Mouse (Mus musculus): Measurements from ENCODE around the gene Nppb. TPM values are rescaled to one million over a fixed set of nuclear protein-coding genes. Genes with fewer than 3 reads are reported as not detected.

Gene Nppb
- total RNA-seq, 2 experiments from 2014 or later, result not detected

DNA sequence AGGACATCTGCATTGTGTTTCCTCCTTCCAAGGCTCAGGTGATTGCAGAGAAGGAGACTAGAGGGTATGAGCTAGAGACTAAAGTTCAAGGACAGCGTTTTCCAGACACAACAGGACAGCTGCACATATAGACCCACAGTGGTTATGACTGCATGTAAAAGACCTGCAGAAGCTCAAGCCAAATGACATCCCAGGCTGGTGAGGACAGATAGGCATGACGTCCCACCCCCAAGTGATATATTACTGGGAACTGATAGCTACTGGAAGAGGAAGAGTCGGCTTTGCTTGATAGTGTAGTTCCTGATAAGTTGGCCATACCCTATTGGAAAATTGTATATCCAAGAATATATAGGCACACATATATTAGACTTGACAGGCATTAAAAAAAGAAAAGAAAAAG, 9.4 kb upstream of the Nppb start:
- DNase-seq (ENCODE audit: low spot score in 2 of 2), result no peak

DNA sequence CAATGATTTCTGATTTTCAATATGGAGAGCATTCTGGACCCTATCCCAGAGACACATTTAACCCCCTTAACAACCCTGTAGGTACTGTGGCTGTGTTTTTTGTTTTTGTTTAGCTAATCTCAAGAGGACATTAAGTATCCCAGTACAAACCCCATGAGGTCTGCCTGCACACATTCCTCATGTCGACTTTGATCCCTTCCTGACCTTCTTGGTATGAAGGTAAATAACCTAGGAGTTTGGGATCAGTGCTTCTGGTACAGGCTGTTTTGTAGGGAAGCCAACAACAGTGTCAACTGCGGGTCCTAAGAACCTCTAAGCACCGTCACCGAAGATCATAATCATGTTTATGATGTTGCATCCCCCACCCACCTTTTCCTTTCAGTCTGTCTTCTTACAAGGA, 7.9 kb upstream of the Nppb start:
- DNase-seq (ENCODE audit: low spot score in 2 of 2), result no peak

DNA sequence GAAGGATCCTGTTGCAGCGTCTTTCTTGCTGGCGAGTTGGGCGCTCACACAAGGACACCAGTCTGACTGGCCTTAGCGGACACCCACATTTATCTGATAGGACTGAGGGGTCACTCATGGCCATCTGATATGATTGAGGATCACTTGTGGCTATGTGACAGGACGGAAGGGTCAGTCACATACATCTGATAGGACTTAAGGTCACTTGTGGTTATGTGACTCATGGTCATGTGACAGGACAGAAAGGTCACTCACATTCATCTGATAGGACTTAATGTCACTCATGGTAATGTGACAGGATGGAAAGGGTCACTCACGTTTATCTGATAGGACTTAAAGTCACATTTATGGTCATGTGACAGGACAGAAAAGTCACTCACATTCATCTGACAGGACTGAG, 7.2 kb upstream of the Nppb start:
- no peak for DNase-seq (ENCODE audit: low spot score in 2 of 2)

DNA sequence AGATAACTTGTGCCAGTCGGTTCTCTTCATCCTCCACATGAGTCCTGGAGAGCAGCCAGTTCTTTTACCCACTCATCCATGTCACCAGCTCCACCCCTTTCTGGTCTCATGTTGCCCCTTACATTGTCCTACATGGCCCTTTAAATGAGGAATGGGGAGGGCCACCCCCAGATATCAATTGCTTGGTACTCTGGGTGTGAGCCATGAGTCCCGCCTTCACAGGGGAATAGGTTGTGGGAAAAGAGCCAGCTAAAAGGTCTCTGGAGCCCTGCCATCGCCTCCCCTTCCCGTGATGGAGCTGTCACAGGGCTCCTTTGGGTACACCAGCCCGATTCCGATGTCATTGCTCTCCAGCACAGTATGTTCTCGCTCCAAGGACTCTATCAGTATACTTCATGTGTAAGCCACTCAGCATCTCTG, 6.1 kb upstream of the Nppb start:
- DNase-seq (ENCODE audit: low spot score in 2 of 2), result no peak

DNA sequence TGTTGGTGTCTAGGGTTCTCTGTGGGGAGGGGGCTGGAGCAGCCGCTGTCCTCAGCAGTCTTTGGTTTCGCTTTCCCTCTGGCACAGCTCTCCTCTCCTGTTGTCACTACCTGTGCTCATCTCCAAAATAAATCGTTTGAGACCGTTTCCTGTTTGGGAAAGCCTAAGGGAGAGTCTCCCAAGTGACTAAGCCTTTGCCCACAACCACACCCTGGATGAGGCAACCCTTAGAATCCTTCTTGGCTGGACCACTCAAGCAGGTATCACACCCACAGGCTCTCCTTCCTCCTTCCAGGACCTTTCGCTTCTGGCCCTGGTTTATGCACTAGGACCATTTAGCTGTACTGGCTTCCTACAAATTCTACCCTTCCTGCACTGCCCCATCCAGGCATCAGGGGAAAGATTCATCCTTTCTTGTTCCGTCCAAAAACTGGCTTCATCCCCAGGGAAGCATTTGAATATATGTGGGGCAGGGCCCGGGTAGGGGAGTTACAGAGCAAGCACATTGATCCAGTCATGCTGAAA, 8.0 kb downstream of the Nppb start:
- no peak for DNase-seq (ENCODE audit: low spot score in 2 of 2)

DNA sequence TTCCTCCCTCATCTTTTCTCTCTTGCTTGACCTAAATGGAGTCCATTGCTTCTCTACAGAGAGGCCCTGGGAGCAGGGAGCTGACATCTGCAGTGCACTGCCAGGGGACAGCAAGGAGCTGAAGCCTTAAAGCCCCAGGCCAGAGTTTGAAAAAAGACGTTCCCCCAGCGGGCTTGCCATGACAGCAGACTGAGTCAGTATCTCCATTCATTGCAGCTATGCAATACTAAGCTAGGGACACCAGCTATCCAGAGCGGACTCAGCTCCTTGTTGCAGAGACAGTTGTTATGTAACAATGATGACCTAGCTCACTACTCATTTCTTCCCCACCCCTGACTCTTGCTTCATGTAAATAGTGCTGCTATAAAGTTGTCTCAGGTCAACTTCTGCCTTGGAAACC, 9.7 kb downstream of the Nppb start:
- DNase-seq (ENCODE audit: low spot score in 2 of 2), result no peak

DNA sequence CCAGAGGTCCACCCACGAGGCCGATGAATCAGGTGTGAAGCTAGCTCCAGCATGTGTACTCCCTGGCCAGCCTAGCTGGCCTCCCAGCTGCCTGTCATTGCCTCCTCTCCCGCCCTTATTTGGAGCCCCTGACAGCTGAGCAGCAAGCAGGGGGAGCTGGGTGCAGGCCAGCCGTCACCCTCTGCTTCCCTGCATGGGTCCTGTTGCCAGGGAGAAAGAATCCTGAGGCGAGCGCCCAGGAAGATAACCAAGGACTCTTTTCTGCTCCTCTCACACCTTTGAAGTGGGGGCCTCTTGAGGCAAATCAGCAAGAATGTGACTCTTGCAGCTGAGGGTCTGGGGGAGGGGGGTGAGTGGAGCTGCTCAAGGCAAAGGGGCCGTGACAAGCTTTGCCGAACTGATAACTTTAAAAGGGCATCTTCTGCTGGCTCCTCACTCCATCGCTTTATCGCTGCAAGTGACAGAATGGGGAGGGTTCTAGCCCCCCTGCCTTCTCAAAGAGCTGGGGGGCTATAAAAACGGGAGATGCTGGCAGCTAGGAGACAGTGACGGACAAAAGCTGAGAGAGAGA, 14.7 kb downstream of the Nppb start, which contains the start of gene Nppa:
Gene Nppa (plus strand): TSS at position 521 of the 571 bp plus-strand sequence.
- DNase-seq (ENCODE audit: low spot score in 2 of 2), result peak; percentile 41 to 55

DNA sequence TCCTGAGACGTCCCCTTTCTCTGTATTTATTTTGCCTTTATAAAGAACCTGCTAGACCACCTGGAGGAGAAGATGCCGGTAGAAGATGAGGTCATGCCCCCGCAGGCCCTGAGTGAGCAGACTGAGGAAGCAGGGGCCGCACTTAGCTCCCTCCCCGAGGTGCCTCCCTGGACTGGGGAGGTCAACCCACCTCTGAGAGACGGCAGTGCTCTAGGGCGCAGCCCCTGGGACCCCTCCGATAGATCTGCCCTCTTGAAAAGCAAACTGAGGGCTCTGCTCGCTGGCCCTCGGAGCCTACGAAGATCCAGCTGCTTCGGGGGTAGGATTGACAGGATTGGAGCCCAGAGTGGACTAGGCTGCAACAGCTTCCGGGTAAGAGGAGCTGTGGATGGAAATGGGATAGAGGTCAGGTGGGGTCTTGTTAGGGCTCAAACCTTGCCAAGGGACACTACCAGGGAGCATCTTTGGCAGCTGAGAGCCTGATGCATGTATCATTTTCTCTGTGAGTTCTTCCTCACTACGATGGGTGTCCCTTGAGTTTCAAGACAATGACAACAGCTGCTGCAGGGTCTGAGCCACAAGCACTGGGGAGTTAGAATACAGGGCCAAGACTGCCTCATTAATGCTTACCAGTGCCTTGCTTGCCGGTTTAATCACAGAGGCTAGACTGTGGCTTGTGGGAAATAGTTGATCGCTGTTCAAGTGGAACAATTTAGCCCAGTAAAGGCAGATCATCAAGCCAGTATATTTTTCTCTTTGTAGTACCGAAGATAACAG, 15.6 kb downstream of the Nppb start:
- no peak for DNase-seq (ENCODE audit: low spot score in 2 of 2)

DNA sequence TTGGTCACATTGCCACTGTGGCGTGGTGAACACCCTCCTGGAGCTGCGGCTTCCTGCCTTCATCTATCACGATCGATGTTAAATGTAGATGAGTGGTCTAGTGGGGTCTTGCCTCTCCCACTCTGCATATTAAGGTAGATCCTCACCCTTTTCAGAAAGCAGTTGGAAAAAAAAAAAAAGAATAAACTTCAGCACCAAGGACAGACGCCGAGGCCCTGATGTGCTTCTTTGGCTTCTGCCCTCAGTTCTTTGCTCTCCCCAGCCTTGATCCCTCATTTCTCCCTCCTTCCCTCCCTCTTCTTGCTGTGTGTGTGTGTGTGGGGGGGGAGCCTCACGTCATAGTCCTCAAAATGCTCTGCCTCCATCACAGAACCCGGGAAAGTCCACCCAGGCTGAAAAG, 16.3 kb downstream of the Nppb start:
- DNase-seq (ENCODE audit: low spot score in 2 of 2), result no peak

DNA sequence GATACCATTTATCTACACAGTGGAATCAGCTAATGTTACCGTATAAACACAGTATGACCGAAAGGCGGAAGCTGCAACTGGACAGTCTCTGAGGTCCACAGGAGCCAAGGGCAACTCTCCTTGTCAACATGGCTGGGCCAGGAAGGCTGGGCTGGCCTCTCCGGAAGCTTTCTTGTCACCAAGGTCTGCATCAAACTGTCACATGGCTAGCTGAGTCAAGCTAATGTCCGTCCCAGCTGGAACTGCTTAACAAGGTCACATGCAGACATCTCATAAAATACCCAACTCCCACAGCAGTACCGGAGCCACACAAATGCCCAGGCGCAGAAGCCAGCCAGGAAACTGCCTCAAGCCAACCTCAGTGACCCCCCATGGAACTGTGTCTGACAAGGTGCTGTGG, 18.8 kb downstream of the Nppb start:
- DNase-seq (ENCODE audit: low spot score in 2 of 2), result no peak

DNA sequence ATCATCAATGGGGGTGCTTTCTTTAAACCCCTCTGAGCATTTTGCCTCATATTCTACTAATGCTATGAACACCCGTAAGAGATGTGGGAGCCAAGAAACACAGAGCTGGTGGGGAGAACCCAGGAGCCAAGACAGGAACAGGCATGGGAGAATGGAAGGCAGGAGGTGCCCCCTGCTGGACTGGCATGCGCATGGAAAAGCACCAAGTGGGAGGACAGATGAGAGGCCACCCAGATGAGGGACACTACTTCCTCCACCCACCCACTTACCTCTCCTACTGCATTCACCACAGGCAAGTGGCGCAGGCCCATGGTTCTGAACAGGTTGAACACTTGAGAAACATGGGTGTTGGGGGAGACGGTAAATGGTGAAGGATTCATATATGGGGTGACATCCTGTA, 22.8 kb downstream of the Nppb start:
- DNase-seq (ENCODE audit: low spot score in 2 of 2), result peak; percentile 73 to 74

DNA sequence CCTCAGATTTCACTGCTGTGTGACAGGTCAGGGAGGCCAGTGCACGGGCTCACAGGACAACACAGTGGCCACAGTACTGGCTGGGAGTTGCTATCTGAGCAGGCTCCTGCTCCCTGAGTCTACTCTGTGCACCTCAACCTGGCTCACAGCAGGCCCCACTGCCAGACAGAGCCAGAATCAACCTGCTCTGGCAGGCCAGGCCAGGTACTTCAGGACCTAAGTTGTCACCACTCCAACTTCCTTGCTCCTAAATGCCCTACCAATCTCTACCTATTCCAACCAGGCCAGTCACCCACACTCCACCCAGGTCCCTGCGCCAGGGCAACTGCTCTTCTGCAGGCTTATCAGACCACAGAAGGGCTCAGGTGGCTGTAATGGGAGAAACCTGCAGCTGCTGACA, 24.1 kb downstream of the Nppb start:
- no peak for DNase-seq (ENCODE audit: low spot score in 2 of 2)

DNA sequence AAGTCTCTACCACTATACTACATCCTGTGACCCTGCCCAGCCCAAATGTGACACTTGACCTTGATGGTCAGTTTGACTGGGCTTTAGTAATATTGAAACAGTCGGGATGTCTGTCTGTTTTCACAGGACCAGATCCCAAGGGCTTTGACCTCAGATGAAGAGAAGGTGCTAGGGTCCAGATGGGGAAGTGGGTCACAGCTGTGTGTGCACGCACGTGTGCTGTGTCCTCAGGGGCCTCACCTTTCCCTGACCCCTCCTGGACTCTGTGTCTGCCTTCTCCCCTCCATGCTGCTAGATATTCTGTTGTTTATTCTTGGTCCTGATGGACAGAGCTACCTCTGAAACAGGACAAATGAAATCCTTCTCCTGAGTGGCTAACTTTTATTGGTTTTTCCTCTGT, 25.7 kb downstream of the Nppb start:
- no peak for DNase-seq (ENCODE audit: low spot score in 2 of 2)

DNA sequence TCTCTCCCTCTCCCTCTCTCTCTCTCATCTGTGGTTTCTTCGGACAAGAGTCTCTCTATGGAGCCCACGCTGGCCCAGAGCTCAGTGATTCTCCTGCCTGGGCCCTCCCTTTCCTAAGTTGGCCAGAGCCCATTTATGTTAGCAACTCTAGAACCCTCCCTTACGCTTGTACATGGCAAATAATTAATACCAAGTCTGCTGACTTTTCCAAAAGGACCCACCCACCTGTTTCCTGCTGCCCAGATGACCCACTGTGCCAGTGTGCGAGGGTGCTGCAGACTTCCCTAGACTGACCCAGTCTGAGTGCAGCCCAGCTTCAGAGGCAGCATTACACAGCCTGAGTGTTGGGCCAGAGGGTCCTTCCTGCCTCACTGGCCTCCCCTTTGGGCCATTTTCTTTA, 26.6 kb downstream of the Nppb start:
- DNase-seq (ENCODE audit: low spot score in 2 of 2), result no peak

DNA sequence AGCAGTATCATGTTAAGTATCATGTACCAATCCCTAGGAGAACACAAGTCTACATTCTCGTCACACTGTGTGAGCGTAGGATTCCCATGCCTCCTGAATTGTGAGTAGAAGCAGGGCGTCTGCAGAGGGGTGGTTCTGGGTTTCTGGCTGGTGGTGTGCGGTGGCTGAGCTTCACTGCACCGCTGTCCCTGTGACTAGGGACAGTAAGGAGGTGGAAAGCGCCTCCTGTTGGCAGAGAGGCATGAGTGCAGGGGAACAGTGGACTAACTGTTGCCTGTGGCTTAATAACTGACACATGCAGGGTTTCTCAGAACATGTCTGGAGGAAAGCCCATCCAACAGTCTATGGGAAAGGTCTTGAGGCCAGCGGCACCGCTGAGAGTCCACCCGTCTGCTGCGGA, 29.8 kb downstream of the Nppb start:
- peak; percentile 31 to 38 for DNase-seq (ENCODE audit: low spot score in 2 of 2)

DNA sequence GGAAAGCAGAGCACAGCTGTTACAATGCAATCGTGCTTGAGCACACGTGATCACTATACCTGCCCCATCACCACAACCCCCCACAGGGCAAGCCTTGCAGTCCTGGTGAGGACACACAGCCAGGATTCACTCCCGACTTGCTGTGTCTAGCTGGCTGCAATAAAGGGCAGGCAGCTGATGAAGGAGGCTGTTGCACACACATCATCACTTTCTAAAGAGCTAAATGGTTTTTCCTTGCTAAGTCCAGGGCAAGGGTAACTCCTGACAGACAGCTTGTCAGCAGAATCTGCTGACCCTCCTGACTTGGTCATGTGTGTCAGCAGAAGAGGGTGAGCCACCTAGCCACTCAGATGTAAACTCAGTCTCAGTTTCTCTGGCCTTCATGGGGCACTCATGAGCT, 31.4 kb downstream of the Nppb start:
- DNase-seq (ENCODE audit: low spot score in 2 of 2), result no peak

DNA sequence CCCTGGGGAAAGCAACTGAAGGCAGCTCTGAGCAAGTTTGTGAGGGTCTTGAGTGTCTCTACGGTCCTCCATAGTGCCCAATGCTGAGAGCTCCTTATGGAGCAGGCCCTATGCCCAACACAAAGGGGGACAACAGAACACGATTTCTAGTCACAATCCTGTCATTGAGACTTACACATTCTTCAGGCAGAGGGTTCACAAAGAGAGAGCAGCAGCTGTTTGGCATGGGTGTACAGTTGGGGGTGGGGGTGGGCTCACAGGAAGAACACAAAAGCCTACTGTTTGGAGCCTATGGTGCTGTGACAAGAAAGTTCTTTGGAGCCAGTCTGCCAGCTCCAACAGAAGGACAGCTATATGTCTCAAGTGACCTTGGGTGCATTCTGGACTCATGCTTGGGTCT, 32.8 kb downstream of the Nppb start:
- no peak for DNase-seq (ENCODE audit: low spot score in 2 of 2)

DNA sequence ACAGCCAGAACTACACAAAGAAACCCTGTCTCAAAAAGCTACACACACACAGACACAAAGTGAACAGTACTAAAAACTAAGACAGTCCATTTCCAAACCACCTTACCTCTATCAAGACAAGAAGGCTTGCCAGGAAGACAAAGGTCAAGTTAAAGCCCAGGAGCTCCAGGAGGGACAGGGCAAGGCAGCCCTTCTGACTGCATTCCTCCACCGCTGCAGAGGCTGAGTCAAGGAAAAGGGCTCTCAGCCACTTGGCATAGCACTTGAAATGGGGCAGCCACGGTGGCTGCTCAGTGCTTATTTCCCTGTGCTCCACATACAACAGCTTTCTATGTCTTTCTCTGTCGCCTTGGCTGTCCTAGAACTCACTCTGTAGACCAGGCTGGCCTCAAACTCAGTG, 38.4 kb downstream of the Nppb start:
- no peak for DNase-seq (ENCODE audit: low spot score in 2 of 2)

DNA sequence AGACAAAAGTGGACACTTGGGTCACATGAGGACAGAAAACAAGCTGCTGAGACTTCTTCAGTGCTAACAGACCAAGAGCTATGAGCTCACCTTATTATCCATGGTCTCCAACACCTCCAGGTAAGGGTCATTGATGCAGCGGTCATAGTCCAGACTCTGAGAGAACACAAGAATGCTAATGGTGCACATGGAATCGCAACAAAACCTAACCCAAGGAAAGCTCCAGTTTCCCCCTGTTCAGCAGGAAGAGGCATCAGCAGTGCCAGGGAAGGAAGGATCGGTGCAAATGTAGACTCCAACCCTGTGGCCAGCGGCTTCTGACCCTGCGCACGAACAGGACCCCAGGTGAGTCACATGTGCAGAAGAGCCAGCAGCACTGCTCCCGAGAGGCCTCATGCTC, 43.7 kb downstream of the Nppb start:
- no peak for DNase-seq (ENCODE audit: low spot score in 2 of 2)

DNA sequence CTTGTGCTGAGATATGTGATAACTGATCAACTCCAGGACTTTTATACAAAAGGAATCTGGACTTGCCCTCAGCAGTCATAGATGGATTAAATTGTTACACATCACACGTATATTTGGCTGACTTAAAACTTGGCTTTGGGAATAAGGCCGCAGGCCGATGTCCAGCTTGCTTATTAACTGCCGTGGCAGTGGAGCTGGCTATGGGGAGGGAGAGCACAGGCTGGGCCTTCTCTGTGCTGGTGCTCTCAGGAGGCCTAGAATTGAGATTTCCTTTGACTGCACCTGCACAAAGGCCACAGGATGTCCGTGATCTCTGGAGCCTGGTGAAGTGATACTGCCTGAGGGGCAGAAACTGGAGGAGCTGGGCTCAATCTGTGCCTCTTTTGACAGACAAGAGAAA, 44.9 kb downstream of the Nppb start:
- no peak for DNase-seq (ENCODE audit: low spot score in 2 of 2)

DNA sequence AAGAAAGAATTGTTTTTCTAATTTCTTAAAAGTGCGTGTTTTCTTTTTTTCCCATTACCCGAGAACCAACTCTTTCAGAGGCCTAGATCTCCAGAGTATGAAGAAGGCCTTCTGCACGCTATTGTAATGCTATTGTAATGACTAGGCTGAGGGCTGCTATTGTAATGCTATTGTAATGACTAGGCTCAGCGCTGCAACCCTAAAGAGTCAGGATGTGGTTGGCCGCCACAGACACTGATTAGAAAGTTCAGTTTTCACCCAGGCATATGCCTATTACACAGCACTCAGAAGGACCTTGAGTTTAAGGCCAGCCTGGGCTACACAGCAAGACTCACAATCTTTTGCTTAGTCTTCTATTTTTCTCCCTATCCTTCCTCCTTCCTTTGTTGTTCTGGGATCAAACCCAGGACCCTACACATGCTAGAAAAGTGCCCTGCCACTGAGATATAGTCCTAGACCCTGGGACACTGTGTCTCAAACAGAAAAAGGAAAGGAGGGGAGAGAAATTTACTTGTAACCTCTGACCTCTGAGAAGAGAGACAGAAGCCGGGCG, 48.3 kb downstream of the Nppb start:
- DNase-seq (ENCODE audit: low spot score in 2 of 2), result no peak

DNA sequence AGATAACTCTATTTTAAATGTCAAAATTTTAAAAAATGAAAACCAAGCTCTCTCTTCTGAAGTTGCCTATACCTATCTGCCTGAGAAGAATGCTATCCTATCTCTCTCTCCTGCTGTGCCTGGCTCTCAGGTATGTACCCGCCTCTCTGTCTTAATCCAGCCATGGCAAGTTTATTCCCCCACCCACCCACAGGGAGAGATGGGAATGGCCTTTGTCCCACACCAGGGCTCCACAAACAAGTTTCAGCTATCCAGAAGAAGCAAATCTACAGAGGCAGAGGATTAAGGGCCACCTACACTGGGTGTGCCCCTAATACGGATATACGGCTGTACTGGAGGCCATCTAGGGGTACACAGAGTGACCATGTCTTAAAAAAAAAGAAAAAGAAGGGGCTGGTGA, 49.9 kb downstream of the Nppb start:
- no peak for DNase-seq (ENCODE audit: low spot score in 2 of 2)
